Mouse (Mus musculus): ENCODE results near the gene Sap30bp. TPM values are rescaled to one million over a fixed set of nuclear protein-coding genes. Genes with fewer than 3 reads are reported as not detected.
A peak's percentile ranks its signal among the peaks of the same experiment; 100 is the strongest.

The Sap30bp gene
- total and polyA plus RNA-seq, 2 experiments from 2014 or later = 17.9 to 19.0 TPM

- Histone ChIP-seq H3K9me3 (replicated peaks; ENCODE audit: control insufficient read depth, low read length) (no peaks in the 10 kb centered on the region), H3K27ac (ENCODE audit: low read depth) (peak overlapping the region; percentile 98), H3K4me2 (ENCODE audit: low read depth, low read length) (no peak overlapping the region), H3K9ac (replicated peaks; ENCODE audit: low read depth, low read length) (no peak overlapping the region), H3K4me3 (ENCODE audit: low read depth, low read length) (no peak overlapping the region), H3K27me3 (ENCODE audit: control insufficient read depth, insufficient read depth, low read length) (no peaks in the 10 kb centered on the region), H3K4me1 (ENCODE audit: control insufficient read depth, insufficient read depth) (peaks cover 28% of the 10 kb centered on the region), H3K36me3 (replicated peaks; ENCODE audit: control insufficient read depth, insufficient read depth, low read length) (peaks cover 14% of the 10 kb centered on the region)
- WGBS = 8% methylated on average over 4 of the region's 4 CpGs
- TF ChIP-seq EP300 (IDR thresholded peaks at IDR 0.05; ENCODE audit: low read depth) (no peak), CTCF (IDR thresholded peaks at IDR 0.05; ENCODE audit: low read depth) (peak; percentile 70)
- ATAC-seq (ENCODE audit: insufficient read depth, low read depth) = no peak
- DNase-seq (ENCODE audit: low spot score) = peak; percentile 68
Measured at GRCm38 (mm10) chr11:115898886-115899285, 34.2 kb upstream of the Sap30bp start.

GRCm38 (mm10) chr11:115899486-115900266, 33.4 kb upstream of the Sap30bp start, which contains the start of gene Smim5:
Smim5 (plus strand) TSS chr11:115899966.
- peak; percentile 24; the same call in 1 of the 2 replicates for TF ChIP-seq CTCF (IDR thresholded peaks at IDR 0.05; ENCODE audit: low read depth)
- TF ChIP-seq EP300 (IDR thresholded peaks at IDR 0.05; ENCODE audit: low read depth) = no peak; the same call in 1 of the 2 replicates
- Histone ChIP-seq H3K9me3 (replicated peaks; ENCODE audit: control insufficient read depth, low read length) (no peaks in the 10 kb centered on the region), H3K4me2 (ENCODE audit: low read depth, low read length) (peak within 1 kb of the TSS; percentile 71), H3K4me3 (ENCODE audit: low read depth, low read length) (peak within 1 kb of the TSS; percentile 57), H3K36me3 (replicated peaks; ENCODE audit: control insufficient read depth, insufficient read depth, low read length) (peaks cover 12% of the 10 kb centered on the region; the same call in 1 of the 2 replicates), H3K4me1 (ENCODE audit: control insufficient read depth, insufficient read depth) (peaks cover 36% of the 10 kb centered on the region), H3K9ac (replicated peaks; ENCODE audit: low read depth, low read length) (peak within 1 kb of the TSS; percentile 60), H3K27ac (ENCODE audit: low read depth) (peak within 1 kb of the TSS; percentile 98), H3K27me3 (ENCODE audit: control insufficient read depth, insufficient read depth, low read length) (no peaks in the 10 kb centered on the region)
- peak; percentile 92 for DNase-seq (ENCODE audit: low spot score)
- 19% methylated on average over 16 of the region's 16 CpGs for WGBS
- peak; percentile 73 for ATAC-seq (ENCODE audit: insufficient read depth, low read depth)

DNA sequence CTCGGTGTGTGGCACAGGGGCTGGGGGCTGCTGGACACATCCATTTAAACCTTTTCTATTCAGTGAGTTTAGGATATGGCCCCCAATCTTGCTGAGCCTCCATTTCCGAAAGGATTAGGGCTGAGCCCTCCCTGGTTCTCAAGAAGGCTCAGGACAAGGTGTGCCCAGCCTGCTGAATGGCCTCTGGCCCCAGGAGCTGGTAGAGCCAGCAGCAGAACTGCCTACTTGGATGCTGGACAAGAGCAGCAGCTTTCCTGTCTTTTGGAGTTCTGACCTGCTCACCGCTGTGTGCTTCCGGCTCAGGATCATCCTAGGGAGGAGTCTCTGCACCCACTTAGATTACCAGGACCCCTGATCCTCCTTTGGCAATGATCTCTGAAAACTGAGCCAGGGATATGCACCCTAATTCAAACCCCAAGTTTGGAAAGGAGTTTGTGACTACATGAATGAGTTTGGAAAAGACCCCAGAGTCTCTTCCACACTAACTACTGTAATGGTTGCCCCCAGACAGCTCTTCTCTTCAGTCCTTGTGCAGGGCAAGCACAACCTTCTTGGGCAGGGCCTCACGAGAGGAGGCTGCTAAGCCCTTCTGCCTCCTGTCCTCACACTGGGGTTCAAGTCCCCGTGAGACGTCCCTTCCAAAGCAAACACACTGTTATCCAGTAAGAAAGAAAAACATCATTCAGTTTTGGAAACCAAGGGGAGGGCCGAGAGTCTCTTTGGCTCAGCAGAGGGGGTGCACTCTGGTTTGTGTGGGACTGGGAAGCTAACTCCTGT, 32.3 kb upstream of the Sap30bp start:
- no peaks in the 10 kb centered on the region for H3K27me3 ChIP-seq (ENCODE audit: control insufficient read depth, insufficient read depth, low read length)

DNA sequence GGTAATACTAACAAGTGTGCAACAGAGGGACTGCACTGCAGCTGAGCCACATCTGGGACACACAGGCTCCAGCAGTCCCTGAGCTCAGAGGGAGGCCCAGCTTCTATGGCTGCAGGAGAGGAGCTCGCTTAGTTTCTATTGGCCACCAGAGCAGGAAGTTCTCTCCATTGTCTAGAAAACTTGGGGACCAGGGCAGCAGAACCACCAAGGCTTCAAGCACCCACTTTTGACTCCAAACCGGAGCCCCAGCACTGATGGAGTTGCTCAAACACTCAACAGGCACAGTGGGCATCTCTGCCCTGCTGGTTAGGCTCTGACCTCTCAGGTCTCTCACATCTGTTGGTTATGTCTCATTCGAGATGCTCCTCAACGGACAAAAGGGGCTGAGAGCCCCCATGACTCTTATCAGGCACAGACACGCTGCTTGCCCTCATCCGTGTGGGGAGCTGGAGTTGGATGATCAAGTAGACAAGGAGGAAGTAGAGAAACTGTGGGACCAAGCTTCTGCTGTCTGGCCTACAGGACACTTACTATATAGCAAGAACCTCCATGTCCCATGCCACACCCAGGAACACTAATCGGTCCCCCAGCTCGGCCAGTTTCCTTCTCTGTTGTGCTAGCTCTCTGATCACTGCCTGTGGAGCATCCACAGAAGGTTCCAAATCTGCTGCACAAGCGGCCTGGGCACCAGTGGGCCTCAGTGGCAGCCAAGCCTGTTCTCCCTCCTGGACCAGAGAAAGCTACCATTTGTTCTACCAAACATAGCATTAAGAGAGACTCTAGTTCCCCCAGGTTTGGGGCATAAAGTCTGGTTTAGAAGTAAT, 31.5 kb upstream of the Sap30bp start:
- Histone ChIP-seq H3K9me3 (replicated peaks; ENCODE audit: control insufficient read depth, low read length) (no peaks in the 10 kb centered on the region), H3K27ac (ENCODE audit: low read depth) (peak overlapping the region; percentile 98), H3K36me3 (replicated peaks; ENCODE audit: control insufficient read depth, insufficient read depth, low read length) (peaks cover 23% of the 10 kb centered on the region), H3K27me3 (ENCODE audit: control insufficient read depth, insufficient read depth, low read length) (no peaks in the 10 kb centered on the region), H3K4me3 (ENCODE audit: low read depth, low read length) (peak overlapping the region; percentile 57), H3K4me2 (ENCODE audit: low read depth, low read length) (peak overlapping the region; percentile 71), H3K4me1 (ENCODE audit: control insufficient read depth, insufficient read depth) (peaks cover 46% of the 10 kb centered on the region), H3K9ac (replicated peaks; ENCODE audit: low read depth, low read length) (peak overlapping the region; percentile 60)
- TF ChIP-seq CTCF (IDR thresholded peaks at IDR 0.05; ENCODE audit: low read depth) (no peak), EP300 (IDR thresholded peaks at IDR 0.05; ENCODE audit: low read depth) (no peak)
- DNase-seq (ENCODE audit: low spot score) = no peak
- 58% methylated on average over 9 of the region's 9 CpGs for WGBS
- ATAC-seq (ENCODE audit: insufficient read depth, low read depth) = no peak

More for the DNA sequence above, 32.3 kb upstream of the Sap30bp start:
- H3K4me3 ChIP-seq (ENCODE audit: low read depth, low read length) = peak overlapping the region; percentile 57
- peak overlapping the region; percentile 71 for H3K4me2 ChIP-seq (ENCODE audit: low read depth, low read length)
- 34% methylated on average over 8 of the region's 8 CpGs for WGBS
- peak overlapping the region; percentile 60 for H3K9ac ChIP-seq (replicated peaks; ENCODE audit: low read depth, low read length)
- TF ChIP-seq CTCF (IDR thresholded peaks at IDR 0.05; ENCODE audit: low read depth) (no peak), EP300 (IDR thresholded peaks at IDR 0.05; ENCODE audit: low read depth) (no peak)
- peaks cover 16% of the 10 kb centered on the region for H3K36me3 ChIP-seq (replicated peaks; ENCODE audit: control insufficient read depth, insufficient read depth, low read length)
- H3K4me1 ChIP-seq (ENCODE audit: control insufficient read depth, insufficient read depth) = peaks cover 46% of the 10 kb centered on the region
- no peak for DNase-seq (ENCODE audit: low spot score)
- H3K9me3 ChIP-seq (replicated peaks; ENCODE audit: control insufficient read depth, low read length) = no peaks in the 10 kb centered on the region
- H3K27ac ChIP-seq (ENCODE audit: low read depth) = peak overlapping the region; percentile 98
- no peak for ATAC-seq (ENCODE audit: insufficient read depth, low read depth)

- H3K27ac ChIP-seq (ENCODE audit: low read depth) = peak overlapping the region; percentile 98
- ATAC-seq (ENCODE audit: insufficient read depth, low read depth) (peak; percentile 40), DNase-seq (ENCODE audit: low spot score) (peak; percentile 85)
- 17% methylated on average over 5 of the region's 5 CpGs for WGBS
- H3K4me2 ChIP-seq (ENCODE audit: low read depth, low read length) = peak overlapping the region; percentile 71
- TF ChIP-seq EP300 (IDR thresholded peaks at IDR 0.05; ENCODE audit: low read depth) = peak; percentile 66
- TF ChIP-seq CTCF (IDR thresholded peaks at IDR 0.05; ENCODE audit: low read depth) = no peak
- peaks cover 25% of the 10 kb centered on the region for H3K36me3 ChIP-seq (replicated peaks; ENCODE audit: control insufficient read depth, insufficient read depth, low read length)
- peak overlapping the region; percentile 57; the same call in 1 of the 2 replicates for H3K4me3 ChIP-seq (ENCODE audit: low read depth, low read length)
- H3K4me1 ChIP-seq (ENCODE audit: control insufficient read depth, insufficient read depth) = peaks cover 46% of the 10 kb centered on the region
- peak overlapping the region; percentile 60; the same call in 1 of the 2 replicates for H3K9ac ChIP-seq (replicated peaks; ENCODE audit: low read depth, low read length)
- no peaks in the 10 kb centered on the region for H3K27me3 ChIP-seq (ENCODE audit: control insufficient read depth, insufficient read depth, low read length)
- H3K9me3 ChIP-seq (replicated peaks; ENCODE audit: control insufficient read depth, low read length) = no peaks in the 10 kb centered on the region
Measured at GRCm38 (mm10) chr11:115902177-115902576, 30.9 kb upstream of the Sap30bp start.

All from heart, postnatal 0 days (tissue).